Mouse (Mus musculus) erythroblast, embryonic 14.5 days (primary cell): Measurements from ENCODE around the gene Dock3. TPM values are rescaled to one million over a fixed set of nuclear protein-coding genes. Genes with fewer than 3 reads are reported as not detected.

Experiments
- H3K27me3 ChIP-seq: 2 replicates; pipeline ENCODE4 v1.6.1; 2012; ENCODE audit warnings: inconsistent platforms; ENCODE audit not compliant: control insufficient read depth
- H3K36me3 ChIP-seq: 2 replicates; pipeline ENCODE4 v1.6.1; 2012; ENCODE audit warnings: mild to moderate bottlenecking, inconsistent platforms; ENCODE audit not compliant: control insufficient read depth
- H3K4me1 ChIP-seq: 2 replicates; pipeline ENCODE4 v1.6.1; 2012; ENCODE audit warnings: inconsistent platforms; ENCODE audit not compliant: control insufficient read depth
- H3K4me3 ChIP-seq: replicated peaks from 2 replicates; pipeline ENCODE3; 2012; ENCODE audit warnings: moderate library complexity, mild to moderate bottlenecking, inconsistent platforms
- H3K9me3 ChIP-seq: 2 replicates; pipeline ENCODE4 v1.6.1; 2012; ENCODE audit warnings: low read length, inconsistent platforms, mixed read lengths; ENCODE audit not compliant: control insufficient read depth
- GATA1 ChIP-seq: IDR thresholded peaks from 2 replicates; pipeline ENCODE4 v1.6.1; 2012; ENCODE audit warnings: low read length, inconsistent platforms, mixed read lengths
- TAL1 ChIP-seq: IDR thresholded peaks from 3 replicates; pipeline ENCODE4 v1.6.1; 2012; ENCODE audit warnings: low read length, inconsistent platforms, mixed read lengths
- polyA plus RNA-seq: library from polyadenylated mRNA; stranded (reverse); fragments of >175 nt; gene quantifications from 2 replicates; pipeline ENCODE4 v1.2.3, GENCODE M21; 2012

The Dock3 gene
- polyA plus RNA-seq, 1 experiment, result not detected

DNA sequence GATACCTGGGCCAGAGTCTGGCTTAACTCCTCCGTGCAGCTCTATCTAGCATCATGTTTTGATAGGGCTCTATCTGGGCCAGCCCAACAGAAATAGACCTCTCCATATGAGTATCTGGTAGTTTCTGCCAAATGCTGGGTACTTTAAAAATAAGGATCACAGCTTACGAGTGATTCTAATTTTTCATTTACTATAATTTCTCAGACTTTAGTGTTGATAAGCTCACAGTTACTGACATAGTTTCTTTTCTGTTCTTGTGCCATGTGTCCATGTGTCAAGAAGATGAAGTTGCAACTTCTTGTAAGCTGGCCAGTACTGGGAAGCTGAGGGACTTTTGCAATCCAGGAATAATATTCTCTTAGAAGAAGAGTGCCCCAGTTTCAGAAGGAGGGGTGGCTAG, 228.5 kb downstream of the Dock3 start:
- TF ChIP-seq GATA1 (no peak), TAL1 (no peak)
- Histone ChIP-seq H3K4me1 (no peaks in the 10 kb centered on the region), H3K27me3 (no peaks in the 10 kb centered on the region), H3K9me3 (no peaks in the 10 kb centered on the region), H3K4me3 (no peak overlapping the region), H3K36me3 (no peaks in the 10 kb centered on the region)

DNA sequence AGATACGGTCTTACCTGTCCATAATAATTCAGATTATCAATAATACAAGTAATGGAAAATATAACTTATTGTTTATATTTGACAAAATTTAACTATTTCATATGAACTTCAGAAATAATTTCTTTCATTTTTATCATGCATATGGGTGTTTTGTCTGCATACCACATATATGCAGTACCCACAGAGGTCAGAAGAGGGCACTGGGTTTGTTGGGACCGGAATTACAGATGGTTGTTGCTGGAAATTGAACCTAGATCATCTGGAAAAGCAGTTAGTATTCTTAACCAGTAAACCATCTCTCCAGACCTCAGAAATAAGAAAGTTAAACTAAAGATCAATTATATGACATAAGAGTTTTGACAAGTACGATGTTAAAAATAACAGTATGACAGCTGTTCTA, 261.0 kb downstream of the Dock3 start:
- Histone ChIP-seq H3K27me3 (no peaks in the 10 kb centered on the region), H3K4me3 (no peak overlapping the region), H3K36me3 (no peaks in the 10 kb centered on the region), H3K4me1 (no peaks in the 10 kb centered on the region), H3K9me3 (no peaks in the 10 kb centered on the region)
- TF ChIP-seq GATA1 (no peak), TAL1 (no peak)

DNA sequence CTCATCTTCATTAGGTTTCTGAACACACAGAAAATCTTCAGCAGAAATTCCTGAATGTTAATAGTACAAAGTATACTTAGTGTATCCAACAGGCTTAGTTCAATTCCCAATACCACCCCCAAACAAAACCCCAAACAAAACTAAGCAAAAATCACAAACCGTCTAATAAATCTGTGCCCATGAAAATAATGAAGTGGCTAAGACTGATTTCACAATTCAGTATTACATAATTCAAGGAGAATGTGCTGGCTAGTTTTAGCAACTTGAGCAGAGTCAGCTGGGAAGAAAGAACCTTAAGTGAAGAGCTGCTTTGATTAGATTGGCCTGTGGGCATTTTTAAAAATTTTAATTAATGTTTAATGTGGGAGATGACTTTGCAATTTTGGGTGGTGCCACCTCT, 273.3 kb downstream of the Dock3 start:
- Histone ChIP-seq H3K4me1 (no peaks in the 10 kb centered on the region), H3K27me3 (no peaks in the 10 kb centered on the region), H3K36me3 (no peaks in the 10 kb centered on the region), H3K9me3 (no peaks in the 10 kb centered on the region), H3K4me3 (no peak overlapping the region)
- TF ChIP-seq TAL1 (no peak), GATA1 (no peak)

DNA sequence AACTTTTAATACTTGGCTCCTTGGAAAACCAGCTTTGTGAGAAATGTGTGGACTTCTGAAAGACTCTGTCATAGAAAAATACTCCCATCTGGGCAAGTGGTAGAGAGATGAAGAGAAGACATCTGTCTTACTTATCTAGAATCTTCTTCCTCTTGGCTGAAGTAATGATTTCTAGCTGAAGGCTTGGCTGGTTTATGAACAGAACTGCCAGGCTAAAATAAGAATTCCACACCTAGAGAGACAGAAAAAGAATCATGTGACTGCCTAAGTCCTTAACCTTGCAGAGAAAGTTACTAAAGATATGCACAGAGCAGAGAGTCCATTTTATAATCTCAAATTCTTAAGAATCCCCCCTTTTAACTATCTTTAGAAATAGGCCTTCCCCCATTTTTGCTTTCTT, 276.2 kb downstream of the Dock3 start:
- H3K36me3 ChIP-seq, result no peaks in the 10 kb centered on the region
- H3K27me3 ChIP-seq, result no peaks in the 10 kb centered on the region
- no peaks in the 10 kb centered on the region for H3K4me1 ChIP-seq
- H3K4me3 ChIP-seq, result no peak overlapping the region
- TF ChIP-seq GATA1 (no peak), TAL1 (no peak)
- H3K9me3 ChIP-seq, result no peaks in the 10 kb centered on the region

DNA sequence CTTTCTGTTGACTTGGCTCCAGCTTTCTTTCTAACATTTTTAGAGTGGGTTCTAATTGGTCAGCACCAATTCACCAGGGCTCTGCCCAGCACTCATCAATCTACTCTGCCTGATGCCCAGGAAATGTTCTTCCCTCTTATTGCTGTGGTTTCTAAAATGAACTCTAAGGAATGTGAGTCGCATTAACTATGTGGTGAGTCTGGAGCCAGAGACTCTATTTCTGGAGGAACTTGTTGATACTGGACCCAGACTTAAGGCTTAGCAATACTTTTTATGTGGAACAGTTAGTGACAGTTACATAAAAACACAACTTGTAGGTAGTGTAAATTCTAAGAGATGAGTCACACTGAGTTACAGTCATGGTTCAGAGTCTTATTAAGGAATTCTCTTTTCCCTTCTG, 296.7 kb downstream of the Dock3 start:
- no peaks in the 10 kb centered on the region for H3K4me1 ChIP-seq
- no peaks in the 10 kb centered on the region for H3K9me3 ChIP-seq
- no peaks in the 10 kb centered on the region for H3K36me3 ChIP-seq
- TF ChIP-seq GATA1 (no peak), TAL1 (no peak)
- no peaks in the 10 kb centered on the region for H3K27me3 ChIP-seq
- H3K4me3 ChIP-seq, result no peak overlapping the region

DNA sequence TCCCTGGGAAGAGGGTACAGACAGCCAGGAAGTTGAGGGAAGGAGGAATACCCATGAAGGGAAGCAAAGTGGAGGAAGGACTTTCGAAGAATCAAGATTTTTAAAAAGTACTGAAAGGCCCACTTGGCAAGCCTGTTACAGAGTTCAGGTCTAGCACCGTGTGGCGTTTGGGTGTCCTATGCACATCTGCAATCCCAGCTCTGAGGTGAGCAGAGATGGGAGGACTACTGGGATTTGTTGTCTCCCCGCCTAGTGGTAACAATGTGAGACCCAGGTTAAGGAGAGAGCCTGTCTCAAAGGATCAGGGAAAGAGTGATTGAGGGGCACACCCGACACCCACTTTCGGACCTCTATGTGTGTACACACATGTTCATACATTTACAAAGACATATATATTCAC, 316.8 kb downstream of the Dock3 start:
- H3K36me3 ChIP-seq, result no peaks in the 10 kb centered on the region
- no peaks in the 10 kb centered on the region for H3K27me3 ChIP-seq
- H3K4me1 ChIP-seq, result no peaks in the 10 kb centered on the region
- TF ChIP-seq GATA1, result no peak
- no peak for TF ChIP-seq TAL1
- no peak overlapping the region for H3K4me3 ChIP-seq
- no peaks in the 10 kb centered on the region for H3K9me3 ChIP-seq

DNA sequence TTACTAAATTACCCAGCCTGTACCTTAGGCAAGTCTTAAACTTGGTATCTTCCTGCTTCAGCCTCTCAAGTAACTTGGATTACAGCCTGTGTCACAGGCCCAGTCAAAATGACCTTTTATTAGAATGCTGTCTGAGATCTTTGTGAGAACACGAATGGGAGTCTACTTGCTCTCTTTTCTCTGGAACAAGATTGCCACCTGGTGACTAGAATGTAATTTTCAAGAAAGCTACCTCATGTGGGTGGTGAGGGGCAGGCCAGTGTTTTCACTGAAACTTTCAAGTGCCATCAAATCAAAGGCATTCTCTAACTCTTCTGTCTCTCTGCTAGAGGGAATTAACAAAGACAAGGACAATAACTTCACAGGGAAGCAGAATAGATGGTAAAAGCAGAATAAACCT, 317.9 kb downstream of the Dock3 start:
- Histone ChIP-seq H3K4me3 (no peak overlapping the region), H3K9me3 (no peaks in the 10 kb centered on the region), H3K4me1 (no peaks in the 10 kb centered on the region), H3K27me3 (no peaks in the 10 kb centered on the region), H3K36me3 (no peaks in the 10 kb centered on the region)
- no peak for TF ChIP-seq GATA1
- no peak for TF ChIP-seq TAL1

DNA sequence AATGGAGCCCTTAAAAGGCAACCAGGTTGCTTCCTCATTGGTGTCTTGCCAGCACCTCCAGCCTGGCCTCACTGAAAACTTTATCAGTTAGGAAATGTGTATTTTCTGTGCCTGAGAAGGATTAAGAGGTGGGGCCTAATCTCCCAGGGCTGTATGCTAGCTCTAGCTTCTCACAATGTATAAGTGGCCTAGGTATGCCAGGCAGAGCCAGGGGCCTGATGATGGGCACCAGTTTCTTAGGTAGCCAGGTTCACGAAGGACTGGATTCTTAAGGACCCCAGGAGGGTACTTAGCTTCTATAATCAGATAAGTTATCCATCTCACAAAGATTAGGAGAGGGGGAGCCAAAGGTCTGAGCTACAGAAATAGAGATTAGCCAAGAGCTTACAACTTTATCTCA, 320.1 kb downstream of the Dock3 start:
- no peak overlapping the region for H3K4me3 ChIP-seq
- TF ChIP-seq GATA1 (no peak), TAL1 (no peak)
- H3K4me1 ChIP-seq, result no peaks in the 10 kb centered on the region
- no peaks in the 10 kb centered on the region for H3K9me3 ChIP-seq
- H3K27me3 ChIP-seq, result no peaks in the 10 kb centered on the region
- no peaks in the 10 kb centered on the region for H3K36me3 ChIP-seq

DNA sequence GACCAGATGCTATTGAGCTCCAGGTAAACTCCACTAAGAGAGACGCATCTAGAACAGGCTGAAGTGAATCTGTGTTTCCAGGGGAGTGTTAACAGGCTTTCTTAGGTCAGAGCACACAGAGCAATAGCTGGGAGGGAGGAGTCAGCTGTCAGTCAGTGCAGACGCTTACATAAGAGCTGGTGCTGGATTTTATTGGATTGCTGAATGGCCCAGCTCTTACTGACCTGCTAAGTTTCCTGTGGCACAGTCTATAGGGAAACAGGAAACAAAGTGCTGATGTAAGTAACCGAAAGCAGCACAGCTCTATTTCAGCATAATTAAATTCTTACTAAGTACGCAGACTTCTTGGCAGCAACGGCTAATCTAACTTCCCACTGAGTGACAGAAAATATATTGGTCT, 323.0 kb downstream of the Dock3 start:
- H3K27me3 ChIP-seq, result no peaks in the 10 kb centered on the region
- TF ChIP-seq GATA1 (no peak), TAL1 (no peak)
- no peaks in the 10 kb centered on the region for H3K4me1 ChIP-seq
- no peaks in the 10 kb centered on the region for H3K9me3 ChIP-seq
- H3K36me3 ChIP-seq, result no peaks in the 10 kb centered on the region
- H3K4me3 ChIP-seq, result no peak overlapping the region

DNA sequence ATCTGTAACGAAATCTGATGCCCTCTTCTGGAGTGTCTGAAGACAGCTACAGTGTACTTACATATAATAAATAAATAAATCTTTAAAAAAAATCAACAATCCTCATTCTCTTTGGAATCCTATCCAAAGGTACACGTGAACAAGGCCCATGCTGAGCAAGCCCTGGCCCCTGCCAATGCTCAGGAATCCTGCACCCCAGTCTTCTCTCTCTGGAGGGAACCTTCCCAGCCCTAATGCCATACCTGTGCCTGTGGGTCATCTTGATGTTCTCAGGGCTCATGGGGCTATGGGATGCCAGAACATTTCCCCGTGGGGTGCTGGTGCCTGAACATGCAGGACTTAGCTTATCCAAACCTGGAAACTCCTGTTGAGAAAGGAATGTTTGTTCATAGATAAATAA, 323.5 kb downstream of the Dock3 start:
- no peaks in the 10 kb centered on the region for H3K4me1 ChIP-seq
- H3K27me3 ChIP-seq, result no peaks in the 10 kb centered on the region
- H3K36me3 ChIP-seq, result no peaks in the 10 kb centered on the region
- no peak overlapping the region for H3K4me3 ChIP-seq
- no peaks in the 10 kb centered on the region for H3K9me3 ChIP-seq
- TF ChIP-seq TAL1, result no peak
- no peak for TF ChIP-seq GATA1

DNA sequence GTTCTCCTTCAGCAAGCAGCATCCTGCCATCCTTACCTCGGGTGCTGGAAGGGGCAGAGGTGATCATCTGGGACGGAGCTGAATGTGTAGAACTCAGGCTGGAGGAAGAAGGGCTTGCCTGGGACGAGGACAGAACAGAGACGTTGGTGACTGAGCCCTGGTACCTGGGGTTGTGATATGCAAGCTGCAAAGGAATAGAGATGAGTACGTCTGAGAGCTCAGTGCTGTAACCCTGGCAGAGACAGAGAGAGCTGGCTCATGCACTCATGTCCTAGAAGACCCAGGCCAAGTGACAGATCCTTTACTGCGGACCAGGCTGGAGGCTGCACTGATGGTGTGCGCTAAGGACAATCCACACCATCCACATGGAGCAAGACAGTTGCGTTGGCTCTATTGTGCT, 325.1 kb downstream of the Dock3 start:
- H3K4me1 ChIP-seq, result no peaks in the 10 kb centered on the region
- H3K9me3 ChIP-seq, result no peaks in the 10 kb centered on the region
- H3K27me3 ChIP-seq, result no peaks in the 10 kb centered on the region
- no peak for TF ChIP-seq TAL1
- TF ChIP-seq GATA1, result no peak
- no peak overlapping the region for H3K4me3 ChIP-seq
- H3K36me3 ChIP-seq, result no peaks in the 10 kb centered on the region
